ENCODE assay signal across 34 mouse cellular contexts in the genomic region with DNA sequence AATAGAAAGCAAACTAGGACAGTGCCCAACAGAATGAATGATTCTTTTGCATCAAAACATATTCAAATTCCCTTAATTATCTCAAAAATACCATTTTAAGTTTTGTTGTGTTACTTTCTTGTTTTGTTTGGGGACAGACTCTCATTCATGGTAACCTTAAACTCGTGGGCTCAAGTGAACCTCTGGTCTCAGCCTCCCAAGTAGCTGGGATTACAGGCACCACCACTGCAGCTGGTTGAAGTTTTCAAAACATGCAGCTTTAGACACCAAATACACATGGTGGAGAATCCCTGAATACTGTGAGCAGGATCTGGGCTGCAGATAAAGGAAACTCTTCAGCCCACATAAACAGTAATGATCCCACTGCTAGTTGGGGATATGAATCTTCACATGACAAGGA. TPM values are rescaled to one million over a fixed set of nuclear protein-coding genes. Genes with fewer than 3 reads are reported as not detected.
"Had no signal": no experiment of that assay in that cellular context is flagged by ENCODE, and none has a peak within 500 bp of the region (broad histone marks: within the 10 kb centered on the region; RNA-seq: fewer than 3 reads in every experiment).

No protein-coding gene starts in this region.

- DNase-seq: heart, postnatal 10 days; heart, postnatal 14 days; heart, postnatal 36 days; heart, postnatal 4 days; kidney, adult 11 months; kidney, adult 18-20 months; kidney, adult 2 months; kidney, adult 8-10 months; kidney, adult 9 months; kidney, postnatal 10 days; kidney, postnatal 14 days; kidney, postnatal 25 days; kidney, postnatal 36 days; kidney, postnatal 4 days; layer of hippocampus, adult 9-11 months; layer of hippocampus, postnatal 36 days had no signal

- H3K9me3 ChIP-seq: heart, embryonic 15.5 days; hindbrain, embryonic 12.5 days; hindbrain, embryonic 15.5 days; intestine, embryonic 15.5 days; kidney, embryonic 15.5 days had no signal

- H3K27me3 ChIP-seq: heart, embryonic 12.5 days; heart, embryonic 13.5 days; heart, embryonic 15.5 days; hindbrain, embryonic 12.5 days; hindbrain, embryonic 13.5 days; hindbrain, embryonic 15.5 days; intestine, embryonic 15.5 days; kidney, embryonic 15.5 days had no signal

- H3K27ac ChIP-seq: heart, embryonic 13.5 days; heart, embryonic 15.5 days; hindbrain, embryonic 10.5 days; hindbrain, embryonic 12.5 days; hindbrain, embryonic 13.5 days; hindbrain, embryonic 14.5 days; hindbrain, embryonic 15.5 days; hindbrain, postnatal 0 days; intestine, embryonic 15.5 days; kidney, embryonic 15.5 days; kidney, postnatal 0 days; left cerebral cortex, adult 2 months had no signal

- H3K4me3 ChIP-seq: heart, embryonic 12.5 days; heart, embryonic 13.5 days; heart, embryonic 15.5 days; hindbrain, embryonic 10.5 days; hindbrain, embryonic 12.5 days; hindbrain, embryonic 13.5 days; hindbrain, embryonic 15.5 days; intestine, embryonic 15.5 days; kidney, embryonic 15.5 days; left cerebral cortex, adult 2 months had no signal

- H3K4me1 ChIP-seq: heart, embryonic 12.5 days; heart, embryonic 13.5 days; heart, embryonic 15.5 days; hindbrain, embryonic 10.5 days; hindbrain, embryonic 12.5 days; hindbrain, embryonic 13.5 days; hindbrain, embryonic 15.5 days; intestine, embryonic 15.5 days; kidney, embryonic 15.5 days had no signal

- H3K36me3 ChIP-seq: heart, embryonic 12.5 days; heart, embryonic 13.5 days; heart, embryonic 15.5 days; hindbrain, embryonic 10.5 days; hindbrain, embryonic 12.5 days; hindbrain, embryonic 13.5 days; hindbrain, embryonic 15.5 days; intestine, embryonic 15.5 days; kidney, embryonic 15.5 days had no signal

- ATAC-seq: hindbrain, embryonic 16.5 days; hindbrain, postnatal 0 days; inflammation-experienced regulatory T-cells, adult 6 months; intestine, embryonic 15.5 days; intestine, embryonic 16.5 days; intestine, postnatal 0 days had no signal

- H3K9ac ChIP-seq: heart, embryonic 12.5 days; heart, embryonic 13.5 days; heart, embryonic 15.5 days; hindbrain, embryonic 12.5 days; hindbrain, embryonic 13.5 days; hindbrain, embryonic 14.5 days; hindbrain, embryonic 15.5 days; intestine, embryonic 15.5 days; kidney, embryonic 15.5 days had no signal

RNA-seq across cellular contexts. Expression of gene Tmem215, which starts 37.6 kb away (rescaled TPM):
- total RNA-seq: heart, postnatal 14 days; heart, postnatal 25 days; heart, postnatal 36 days had no signal
